Mouse (Mus musculus) fibroblast of lung, adult 2 months (primary cell): ENCODE measurements at regions not wholly inside any gene's neighbourhood (a gene's known extent, or its start where the extent isn't known, plus 50 kb on each side); places are given as distances from the start of the nearest gene placed in this dataset.
"Not testable (repeated sequence)": the region's sequence is repeated elsewhere in the genome, so short reads cannot be mapped to it uniquely, and the experiment has no call there.

Experiments used
- DNase-seq: peaks from one replicate; pipeline ENCODE4 v3.0.0-alpha.2; 2011; ENCODE audit warnings: low read depth

DNA sequence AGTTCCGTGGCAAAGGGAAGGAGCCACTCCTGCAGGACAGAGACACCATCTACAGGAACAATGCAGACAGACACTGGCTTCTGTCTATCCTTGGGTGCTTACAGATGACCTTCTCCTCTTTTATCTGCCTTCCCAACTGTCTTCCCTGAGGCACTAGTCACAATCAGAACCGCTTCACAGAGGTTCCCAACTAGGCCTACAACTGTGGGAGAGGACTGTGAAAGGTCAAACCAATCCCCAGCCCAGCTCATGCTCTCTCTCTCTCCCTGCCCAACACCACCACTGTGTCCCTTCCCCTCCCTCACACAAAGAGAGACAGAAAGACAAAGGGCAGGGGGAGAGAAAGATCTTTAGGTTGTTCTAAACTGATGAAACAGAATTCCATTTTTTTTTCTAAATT, 61.3 kb downstream of the Tmem17 start:
- DNase-seq, result no peak

DNA sequence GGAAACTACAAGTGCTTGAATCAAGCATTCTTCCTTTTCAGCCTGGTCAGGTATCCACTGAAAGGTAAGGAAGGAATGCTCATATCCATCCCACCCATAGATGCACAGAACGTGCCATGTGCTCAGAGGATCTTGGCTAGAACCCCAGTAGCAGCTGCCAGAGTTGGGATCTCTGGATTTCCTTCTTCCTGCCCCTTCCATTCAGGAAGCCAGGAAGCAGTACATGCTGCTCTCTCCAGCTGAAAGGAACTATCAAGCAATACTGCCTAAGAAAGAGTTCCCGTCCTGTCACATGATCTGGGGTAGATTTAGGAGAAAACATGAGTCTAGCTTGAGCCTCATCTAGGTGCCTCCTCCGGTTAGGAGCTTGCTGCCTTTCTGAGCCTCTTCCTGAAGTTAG, 61.9 kb downstream of the Tmem17 start:
- no peak for DNase-seq

- no peak for DNase-seq
Observed at GRCm38 (mm10) chr11:22574506-22574905, 62.6 kb downstream of the Tmem17 start.

DNA sequence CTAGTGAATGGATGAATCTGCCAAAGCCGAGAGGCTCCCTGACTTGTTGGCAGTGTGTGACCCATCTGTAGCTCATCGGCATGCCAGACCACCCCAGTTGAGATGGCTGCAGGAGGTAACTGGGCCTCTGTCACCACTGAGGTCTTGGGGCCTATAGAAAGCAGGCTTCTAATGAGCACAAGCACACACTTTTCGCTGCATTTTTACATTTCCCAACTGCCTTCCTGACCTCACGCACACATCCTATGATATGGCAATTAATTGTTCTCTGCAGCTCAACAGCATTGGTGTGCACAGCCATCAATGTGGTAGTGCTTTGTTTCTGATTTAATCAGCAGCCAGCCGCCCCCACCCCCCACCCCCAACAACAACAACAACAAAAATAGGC, 72.2 kb downstream of the Tmem17 start:
- DNase-seq, result no peak

DNA sequence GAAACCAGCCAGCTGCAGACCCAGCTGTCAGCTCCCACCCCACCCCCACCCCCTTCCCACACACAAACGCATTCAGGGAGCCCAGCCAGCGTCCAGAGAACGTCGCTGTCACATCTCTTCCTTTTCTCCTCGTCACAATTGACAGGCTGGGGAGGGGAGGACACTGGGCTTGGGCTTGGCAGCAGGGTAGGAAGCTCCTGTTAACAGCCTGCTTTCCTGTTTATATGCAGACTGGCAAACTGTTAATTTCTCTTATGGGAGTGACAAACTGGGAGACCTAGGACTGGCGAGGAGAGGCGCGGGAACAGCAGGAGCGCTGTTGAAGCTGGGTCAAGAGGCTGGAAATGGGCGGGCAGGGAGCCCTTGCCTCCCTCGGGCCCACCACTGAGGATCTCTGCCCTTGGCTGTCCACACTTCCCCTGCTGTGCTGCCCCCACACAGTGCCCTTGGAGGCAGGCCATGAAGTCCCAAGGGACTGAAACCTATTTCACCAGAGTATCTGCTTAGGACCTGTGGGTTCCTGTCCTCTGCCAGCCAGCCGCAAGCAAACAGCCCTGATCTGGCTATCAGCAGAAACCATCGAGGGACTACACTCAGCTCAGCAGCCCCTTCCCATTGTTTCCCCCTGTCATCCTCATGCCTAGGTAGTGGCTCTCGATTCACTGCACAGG, 72.7 kb downstream of the Tmem17 start:
- DNase-seq, result no peak

GRCm38 (mm10) chr11:22587691-22588241, 75.9 kb downstream of the Tmem17 start:
- DNase-seq, result peak; percentile 83

DNA sequence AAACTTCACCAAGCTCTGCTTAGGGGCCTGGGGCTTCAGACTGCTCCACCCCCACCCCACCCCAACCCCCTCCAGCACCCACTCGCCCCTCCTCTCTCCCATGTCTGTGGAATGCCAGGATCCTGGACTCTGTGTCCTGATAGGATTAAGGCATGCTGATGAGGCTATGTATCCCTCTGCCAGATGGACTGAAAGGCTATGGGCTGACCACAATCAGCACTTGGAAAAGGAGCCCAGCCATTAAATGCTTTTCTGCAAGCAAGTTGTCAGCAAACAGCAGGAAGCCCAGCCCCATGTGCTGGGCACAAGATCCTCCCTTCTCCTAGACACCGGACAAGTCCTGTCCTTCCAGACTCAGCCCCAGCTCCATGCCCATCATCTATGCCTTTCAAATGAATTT, 76.7 kb downstream of the Tmem17 start:
- DNase-seq, result no peak

DNA sequence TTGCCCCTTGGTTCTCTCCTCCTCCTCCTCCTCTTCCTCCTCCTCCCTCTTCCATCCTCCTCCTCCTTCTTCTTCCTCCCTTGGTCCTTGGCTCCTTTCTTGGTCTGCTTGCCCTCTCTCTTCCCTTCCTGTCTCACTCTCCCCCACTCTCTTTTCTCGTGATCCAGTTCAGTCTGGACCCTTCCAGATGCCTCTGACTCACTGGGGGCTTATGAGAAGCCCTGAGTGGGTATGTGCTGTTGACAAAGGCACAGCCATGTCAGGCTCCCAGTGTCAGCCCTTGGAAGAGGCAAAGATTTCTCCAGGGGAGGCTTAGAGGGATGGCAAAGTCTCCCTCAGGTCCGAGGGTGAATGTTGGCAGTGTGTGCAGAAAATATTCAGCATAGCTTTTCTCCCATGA, 78.0 kb downstream of the Tmem17 start:
- DNase-seq, result no peak

DNA sequence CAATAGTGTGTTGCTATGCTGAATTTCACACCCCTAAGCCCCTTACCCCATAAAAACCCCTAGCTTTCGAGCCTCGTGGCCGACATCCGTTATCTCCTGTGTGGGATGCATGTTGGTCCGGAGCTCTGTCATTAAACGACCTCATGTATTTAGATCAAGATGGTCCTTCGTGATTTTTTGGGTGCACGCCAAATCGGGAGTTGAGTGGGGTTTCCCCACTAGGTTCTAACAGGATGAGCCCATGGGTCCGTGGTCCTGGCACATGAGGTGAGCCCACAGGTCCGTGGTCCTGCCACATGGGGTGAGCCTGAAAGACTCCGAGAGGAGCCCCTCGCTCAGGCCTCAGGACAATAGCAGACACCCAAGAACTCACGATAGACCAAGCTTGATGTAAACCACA, 79.2 kb downstream of the Tmem17 start:
- not testable (repeated sequence) for DNase-seq

DNA sequence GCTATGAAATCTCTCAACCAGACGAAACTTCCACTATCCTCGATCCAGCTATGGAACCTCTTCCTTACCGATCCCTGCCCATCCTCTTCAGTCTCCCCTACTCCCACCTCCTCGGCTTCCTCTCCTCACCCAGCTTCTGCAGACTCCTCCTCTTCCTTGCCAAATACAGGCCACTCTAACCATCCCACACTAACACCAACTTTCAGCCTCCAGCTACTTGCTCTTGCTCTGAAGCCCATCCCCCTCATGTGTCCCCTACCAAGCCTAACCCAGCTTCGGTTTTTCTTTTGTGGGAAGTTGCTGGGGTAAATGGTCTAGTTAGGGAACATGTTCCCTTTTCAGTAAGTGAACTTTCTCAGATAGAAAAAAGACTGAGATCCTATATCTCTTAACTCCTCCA, 80.8 kb downstream of the Tmem17 start:
- no peak for DNase-seq

DNA sequence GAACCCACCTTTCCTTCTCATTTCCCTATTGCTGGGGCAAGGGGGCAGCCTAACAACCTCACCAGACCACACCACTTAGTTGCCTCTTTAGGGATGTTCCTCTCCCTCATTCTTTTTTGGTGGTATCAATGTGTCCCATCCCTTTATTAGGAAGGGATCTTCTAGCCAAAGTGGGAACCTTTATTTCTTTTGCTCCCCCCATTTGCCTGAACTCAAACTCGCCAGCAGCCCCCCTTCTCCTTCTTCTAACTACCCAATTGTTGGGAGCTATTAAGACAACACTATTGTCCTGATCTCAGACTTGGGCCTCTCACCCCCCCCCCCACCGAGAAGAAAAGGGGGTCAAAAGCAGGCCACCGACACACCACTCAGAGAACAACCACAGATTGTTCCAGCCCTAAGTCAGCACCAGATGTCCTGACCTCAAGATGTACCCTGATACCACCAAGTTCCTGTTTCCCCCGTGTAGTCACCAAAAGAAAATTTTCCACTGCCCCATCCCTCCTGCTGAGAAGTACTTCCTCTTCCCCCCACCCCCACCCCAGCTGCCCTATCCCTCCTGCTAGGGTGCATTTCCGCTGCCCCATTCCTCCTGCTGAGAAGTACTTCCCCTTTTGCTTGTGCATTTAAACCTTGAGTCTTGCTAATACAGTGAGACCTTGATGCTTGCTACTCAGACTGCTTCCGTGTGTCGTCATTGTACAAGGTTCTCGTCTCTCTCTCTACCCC, 84.4 kb downstream of the Tmem17 start:
- DNase-seq, result no peak

DNA sequence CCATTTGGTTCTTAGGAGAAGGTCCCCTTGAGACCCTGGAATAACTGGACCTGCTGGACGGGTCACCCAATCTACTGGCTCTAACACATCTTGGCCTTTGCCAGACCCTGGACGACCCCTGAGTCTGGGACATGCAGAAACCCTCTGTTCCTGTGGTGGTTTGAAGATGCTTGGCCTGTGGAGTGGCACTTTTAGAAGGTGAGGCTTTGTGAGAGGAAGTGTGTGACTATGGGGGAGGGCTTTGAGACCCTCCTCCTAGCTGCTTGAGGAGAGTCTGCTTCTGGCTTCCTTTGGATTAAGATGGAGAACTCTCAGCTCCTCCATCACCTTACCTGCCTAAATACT, 84.9 kb downstream of the Tmem17 start:
- no peak for DNase-seq

GRCm38 (mm10) chr11:22600370-22600769, 88.5 kb downstream of the Tmem17 start:
- DNase-seq, result no peak

DNA sequence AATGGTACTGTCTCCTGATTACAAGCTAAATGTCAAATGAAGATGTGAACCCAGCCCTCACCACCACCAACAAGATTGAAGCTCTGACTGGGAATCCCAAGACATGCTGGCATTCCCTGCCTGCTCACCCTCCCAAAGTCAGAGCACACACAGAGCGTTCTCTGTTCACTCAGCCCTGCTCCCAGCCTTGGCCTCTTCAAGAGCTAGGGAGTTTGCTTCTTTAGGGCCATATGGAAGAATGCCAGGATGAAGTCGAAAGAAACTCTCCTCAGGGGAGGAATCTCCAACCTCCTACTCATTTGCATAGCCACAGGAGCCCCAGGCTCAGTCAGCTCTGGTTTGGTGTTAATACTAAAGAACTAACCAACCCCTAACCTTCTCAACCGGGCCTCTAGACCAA, 90.1 kb downstream of the Tmem17 start:
- DNase-seq, result no peak

GRCm38 (mm10) chr11:22602610-22603009, 90.7 kb downstream of the Tmem17 start:
- DNase-seq, result no peak

DNA sequence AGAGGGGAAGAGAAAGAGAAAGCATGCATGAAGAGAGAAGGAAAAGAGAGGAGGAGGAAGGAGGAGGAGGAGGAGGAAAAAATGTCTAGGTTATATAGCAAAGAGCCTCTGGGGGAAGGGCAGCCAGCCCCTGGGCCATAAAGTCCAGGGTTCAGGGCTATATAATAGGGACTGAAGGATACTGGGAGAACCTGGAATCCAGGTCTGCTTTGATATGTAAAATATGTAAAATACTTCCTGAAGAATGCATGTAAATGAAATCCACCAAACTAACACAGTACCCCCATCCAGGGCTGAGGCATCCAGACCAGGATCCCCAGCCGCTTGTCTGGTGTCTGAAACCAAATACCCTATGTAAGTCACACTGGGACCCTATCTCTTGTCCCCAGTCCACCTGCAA, 91.5 kb downstream of the Tmem17 start:
- no peak for DNase-seq

DNA sequence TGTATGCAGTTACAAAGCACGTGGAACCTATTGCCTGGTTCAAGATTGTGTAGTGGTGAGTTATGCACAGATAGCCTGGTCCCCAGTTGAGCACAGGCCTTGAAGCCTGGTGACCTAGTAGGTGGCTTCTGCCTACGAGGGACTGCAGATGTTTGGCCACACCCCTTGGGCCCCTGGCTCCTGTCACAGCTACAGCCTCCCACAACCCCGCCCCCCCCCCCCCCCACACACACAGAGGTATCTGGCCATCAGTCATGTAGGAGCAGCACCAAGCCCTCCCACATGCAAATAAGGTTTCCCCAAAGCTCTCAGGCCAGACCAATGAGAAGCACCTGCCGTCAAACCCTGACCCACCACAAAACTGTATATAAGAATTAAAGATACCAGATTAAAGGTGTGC, 94.5 kb downstream of the Tmem17 start:
- DNase-seq, result no peak

GRCm38 (mm10) chr11:22607645-22608044, 95.8 kb downstream of the Tmem17 start:
- DNase-seq, result no peak

DNA sequence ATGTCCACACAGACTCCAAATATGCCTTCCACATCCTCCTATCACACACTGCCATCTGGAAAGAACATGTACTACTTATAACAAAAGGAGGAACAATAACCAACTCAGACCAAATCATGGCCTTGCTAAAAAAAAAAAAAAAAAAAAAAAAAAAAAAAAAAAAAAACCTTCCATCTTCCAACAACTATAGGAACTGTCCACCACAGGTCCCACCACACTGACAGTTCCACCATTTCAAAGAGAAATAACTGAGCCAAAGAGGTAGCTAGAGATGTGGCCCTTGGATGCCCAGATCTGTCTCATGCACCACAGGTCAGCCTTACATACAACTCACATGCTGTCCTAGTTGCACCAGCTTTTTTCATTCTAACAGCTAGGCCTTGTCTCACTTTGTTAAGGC, 97.1 kb downstream of the Tmem17 start:
- no peak for DNase-seq

- DNase-seq, result no peak
Observed at GRCm38 (mm10) chr11:22610433-22611101, 98.7 kb downstream of the Tmem17 start.

DNA sequence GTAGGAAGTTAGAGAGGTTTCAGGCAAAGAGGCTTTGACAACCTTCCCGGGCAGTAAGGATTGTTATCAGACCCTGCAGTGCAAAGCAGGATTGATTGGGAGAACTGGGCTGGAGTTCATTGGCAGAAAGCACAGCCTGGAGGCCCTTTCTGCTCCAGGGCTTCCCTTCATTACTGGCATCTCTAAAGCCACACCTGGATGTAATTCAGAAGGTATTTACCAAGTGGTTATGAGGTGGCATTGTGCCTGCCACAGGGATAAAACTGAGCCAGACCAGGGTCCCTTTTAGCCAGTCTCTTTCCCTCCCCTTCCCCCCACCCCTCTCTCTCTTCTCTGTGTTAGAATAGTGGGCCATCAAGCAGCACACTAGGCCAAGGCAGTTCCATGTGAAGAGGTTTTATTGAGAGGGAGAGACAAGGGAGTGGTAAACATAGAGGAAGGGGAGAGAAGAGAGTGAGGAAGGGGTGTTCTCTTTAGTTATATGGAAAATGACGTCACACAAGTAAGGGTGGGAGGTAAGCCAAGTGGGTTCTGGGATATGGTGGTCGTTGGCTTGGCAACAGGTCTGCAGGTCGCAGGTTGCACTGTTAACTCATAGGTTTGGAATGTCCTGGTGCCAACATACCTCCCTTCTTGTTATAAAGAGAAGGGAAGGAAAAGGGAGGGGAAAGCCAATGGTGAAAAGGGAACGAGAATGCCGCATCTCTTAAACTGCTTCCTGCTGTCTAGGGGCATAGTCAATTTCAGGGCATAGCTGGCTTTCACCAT, 99.4 kb downstream of the Tmem17 start:
- DNase-seq, result no peak

DNA sequence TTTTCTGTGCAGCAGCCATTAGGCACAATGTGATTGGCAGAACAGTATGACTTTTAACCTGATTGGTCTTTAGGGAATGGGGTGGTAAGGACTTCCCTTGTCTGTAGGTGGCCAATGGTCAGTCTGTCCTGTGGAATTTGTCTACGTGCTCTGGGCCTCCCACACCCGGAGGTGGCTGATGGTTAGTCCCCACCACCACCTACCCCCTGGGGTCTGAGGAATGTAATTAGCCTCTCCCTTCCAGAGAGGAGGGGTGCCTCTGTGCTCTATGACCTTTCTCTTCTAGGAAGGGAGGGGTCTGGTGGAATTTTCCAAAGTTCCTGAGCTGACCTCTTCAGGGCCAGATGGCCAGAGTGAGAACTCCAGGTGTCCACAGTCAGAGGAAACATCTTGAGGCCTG, 101.6 kb downstream of the Tmem17 start:
- DNase-seq, result no peak
